Comparison of ENCODE assay signal across 8 mouse cellular contexts in genomic region chr11:79094727-79095126, GRCm38 (mm10). TPM values are rescaled to one million over a fixed set of nuclear protein-coding genes. Genes with fewer than 3 reads are reported as not detected.
A peak's percentile ranks its signal among the peaks of the same experiment; 100 is the strongest.
DNase-seq lines count a peak whose midpoint lies in the region; ATAC-seq and TF ChIP-seq lines count a peak whose summit lies in the region.

No protein-coding gene starts in this region.

- no peak overlapping the region for H3K27ac ChIP-seq in ES-E14 (ENCODE audit: insufficient read depth, low read depth, low read length, poor library complexity, severe bottlenecking)
- peak overlapping the region; percentile 69 for H3K27ac ChIP-seq in cortical plate, adult 2 months (ENCODE audit: insufficient read depth, low read length)
- H3K27ac ChIP-seq in heart, embryonic 13.5 days (replicated peaks): peak overlapping the region; percentile 96
- H3K27ac ChIP-seq in kidney, embryonic 16.5 days (ENCODE audit: low read length): peak overlapping the region; percentile 74
- H3K27ac ChIP-seq in midbrain, embryonic 12.5 days (replicated peaks): peak overlapping the region; percentile 76

- DNase-seq in ES-E14 (ENCODE audit: low read depth, low spot score): no peak
- no peak for DNase-seq in adrenal gland, postnatal 4 days (ENCODE audit: low spot score in 2 of 2)
- DNase-seq in adrenal gland, postnatal 14 days: no peak

- peaks cover 10 to 45% of the 10 kb centered on the region in 2 experiments for H3K4me1 ChIP-seq in ES-E14 (ENCODE audit: control insufficient read depth in 2 of 2, insufficient read depth in 2 of 2, low read length in 2 of 2, poor library complexity in 1 of 2)
- H3K4me1 ChIP-seq in cortical plate, adult 2 months (ENCODE audit: control insufficient read depth, insufficient read depth, low read length): peaks cover 9% of the 10 kb centered on the region
- H3K4me1 ChIP-seq in heart, embryonic 13.5 days: peaks cover 85% of the 10 kb centered on the region
- peaks cover 34% of the 10 kb centered on the region for H3K4me1 ChIP-seq in kidney, embryonic 16.5 days (ENCODE audit: insufficient read depth, low read length)
- H3K4me1 ChIP-seq in midbrain, embryonic 12.5 days: peaks cover 48% of the 10 kb centered on the region

- 0 out of 2 replicates have a peak overlapping the region, but pooled peaks have one; percentile 8 for H3K9ac ChIP-seq in ES-E14 (ENCODE audit: insufficient read depth, low read depth, low read length, poor library complexity, severe bottlenecking)
- peak overlapping the region; percentile 60 for H3K9ac ChIP-seq in heart, embryonic 13.5 days
- H3K9ac ChIP-seq in kidney, embryonic 16.5 days (replicated peaks; ENCODE audit: low read length): no peak overlapping the region
- H3K9ac ChIP-seq in midbrain, embryonic 12.5 days (replicated peaks): no peak overlapping the region

- no peaks in the 10 kb centered on the region for H3K36me3 ChIP-seq in ES-E14 (ENCODE audit: control insufficient read depth, insufficient read depth, low read length, poor library complexity, severe bottlenecking)
- no peaks in the 10 kb centered on the region for H3K36me3 ChIP-seq in heart, embryonic 13.5 days
- H3K36me3 ChIP-seq in kidney, embryonic 16.5 days (ENCODE audit: insufficient read depth, low read length): no peaks in the 10 kb centered on the region
- H3K36me3 ChIP-seq in midbrain, embryonic 12.5 days: no peaks in the 10 kb centered on the region

- in situ Hi-C loops in ES-E14 (cut with MboI; ENCODE audit: low sequenced_read_pairs in 2 of 2, unreplicated experiment in 2 of 2): no loop called here

- WGBS in heart, embryonic 13.5 days: 16% methylated on average over 5 of the region's 5 CpGs
- 51% methylated on average over 5 of the region's 5 CpGs for WGBS in kidney, embryonic 16.5 days
- 57% methylated on average over 5 of the region's 5 CpGs for WGBS in midbrain, embryonic 12.5 days

- 0 out of 2 replicates have a peak overlapping the region, but pooled peaks have one; percentile 4 for H3K4me2 ChIP-seq in heart, embryonic 13.5 days
- no peak overlapping the region for H3K4me2 ChIP-seq in kidney, embryonic 16.5 days (replicated peaks; ENCODE audit: low read depth, low read length)
- no peak overlapping the region for H3K4me2 ChIP-seq in midbrain, embryonic 12.5 days (replicated peaks)

- no peaks in the 10 kb centered on the region for H3K27me3 ChIP-seq in heart, embryonic 13.5 days (replicated peaks)
- H3K27me3 ChIP-seq in kidney, embryonic 16.5 days (ENCODE audit: insufficient read depth, low read length): no peaks in the 10 kb centered on the region
- H3K27me3 ChIP-seq in midbrain, embryonic 12.5 days: no peaks in the 10 kb centered on the region

- no peak overlapping the region for H3K4me3 ChIP-seq in ES-E14 (ENCODE audit: insufficient read depth in 1 of 2, low read depth in 1 of 2, low read length in 2 of 2, poor library complexity in 1 of 2, severe bottlenecking in 1 of 2)
- no peak overlapping the region for H3K4me3 ChIP-seq in cortical plate, adult 2 months (ENCODE audit: insufficient read depth, low read length)
- H3K4me3 ChIP-seq in heart, embryonic 13.5 days: no peak overlapping the region
- no peak overlapping the region for H3K4me3 ChIP-seq in kidney, embryonic 16.5 days (ENCODE audit: low read length)
- H3K4me3 ChIP-seq in midbrain, embryonic 12.5 days: no peak overlapping the region

- H3K9me3 ChIP-seq in ES-E14 (ENCODE audit: control insufficient read depth, insufficient read depth, low read depth, low read length): no peaks in the 10 kb centered on the region
- no peaks in the 10 kb centered on the region for H3K9me3 ChIP-seq in heart, embryonic 13.5 days
- H3K9me3 ChIP-seq in kidney, embryonic 16.5 days (ENCODE audit: low read length): no peaks in the 10 kb centered on the region
- H3K9me3 ChIP-seq in midbrain, embryonic 12.5 days: no peaks in the 10 kb centered on the region

- ATAC-seq in heart, embryonic 13.5 days (ENCODE audit: extremely low read depth, insufficient number of reproducible peaks, low FRiP score, low TSS enrichment): peak; percentile 11; the same call in 1 of the 2 replicates
- peak; percentile 47; the same call in 1 of the 2 replicates for ATAC-seq in kidney, embryonic 16.5 days (ENCODE audit: low FRiP score, low TSS enrichment)
- ATAC-seq in midbrain, embryonic 12.5 days (ENCODE audit: low FRiP score, low read depth): no peak
- ATAC-seq in megakaryocyte-erythroid progenitor cell, adult 5-6 weeks (replicated peaks; ENCODE audit: low FRiP score, low TSS enrichment, poor library complexity, severe bottlenecking): no peak

- TF ChIP-seq CTCF in cortical plate, adult 2 months (IDR thresholded peaks at IDR 0.05; ENCODE audit: extremely low read depth, insufficient read depth, low read length): no peak

- no peak for TF ChIP-seq POLR2A in cortical plate, adult 2 months (IDR thresholded peaks at IDR 0.05; ENCODE audit: extremely low read depth, insufficient read depth, low read length)

TF ChIP-seq in ES-E14, 5 proteins besides CTCF, POLR2A, EP300 and RAD21:
- no peak for TF ChIP-seq ZNF384 (IDR thresholded peaks at IDR 0.05; ENCODE audit: low read depth, low read length)
- TF ChIP-seq HCFC1 (IDR thresholded peaks at IDR 0.05; ENCODE audit: borderline replicate concordance, insufficient read depth, low read length): no peak
- TF ChIP-seq MAFK (IDR thresholded peaks at IDR 0.05; ENCODE audit: insufficient read depth, low read depth, low read length): no peak
- no peak for TF ChIP-seq ZC3H11A (IDR thresholded peaks at IDR 0.05; ENCODE audit: borderline replicate concordance, low read depth, low read length)
- no peak for TF ChIP-seq CHD2 (IDR thresholded peaks at IDR 0.05; ENCODE audit: low read depth, low read length)

RNA-seq across cellular contexts. Expression of gene Ksr1, which starts 51.5 kb away (rescaled TPM):
- total RNA-seq in ES-E14 (2012; rRNA removed): 10.7 and 11.3 TPM in 2 replicates
- polyA plus RNA-seq in cortical plate, adult 2 months (2012; rRNA removed): 32.8 and 39.8 TPM in 2 replicates
- 2.2 and 2.4 TPM in 2 replicates for polyA plus RNA-seq in heart, embryonic 13.5 days (2015; fragmentation: Nextera tagmentation; extraction: Ambion mirVana)
- 3.5 and 3.8 TPM in 2 replicates for polyA plus RNA-seq in kidney, embryonic 16.5 days (2015; fragmentation: Nextera tagmentation; extraction: Ambion mirVana)
- 3.7 and 4.3 TPM in 2 replicates for polyA plus RNA-seq in midbrain, embryonic 12.5 days (2016; fragmentation: Nextera tagmentation; extraction: Ambion mirVana)
- total RNA-seq in adrenal gland, postnatal 4 days (2021): 10 to 100 TPM; 16.0 to 16.9 TPM
- total RNA-seq in adrenal gland, postnatal 14 days (2021): 10.0 and 10.8 TPM in 2 replicates
- 5.4 and 11.9 TPM in 2 replicates for total RNA-seq in megakaryocyte-erythroid progenitor cell, adult 5-6 weeks (2014; fragmentation: Nextera tagmentation)
- total RNA-seq in megakaryocyte-erythroid progenitor cell, adult 5-6 weeks (2017): 10.6 and 13.6 TPM in 2 replicates

Comparison
In these comparisons a context has a peak if more than half of its experiments do, and no peak if none do; other contexts are left out.
1. H3K9ac ChIP-seq: peak in ES-E14 (single experiment) and heart, embryonic 13.5 days (single experiment); none in kidney, embryonic 16.5 days (single experiment) and midbrain, embryonic 12.5 days (single experiment).
2. ATAC-seq: peak in heart, embryonic 13.5 days (single experiment) and kidney, embryonic 16.5 days (single experiment); none in midbrain, embryonic 12.5 days (single experiment) and megakaryocyte-erythroid progenitor cell, adult 5-6 weeks (single experiment).